Mouse (Mus musculus) embryo, embryonic 11 days (tissue): ENCODE data around the gene Prex1.

Source experiments
- DNase-seq: peaks from one replicate; pipeline ENCODE4 v3.0.0-alpha.2; 2015

Gene Prex1

GRCm38 (mm10) chr2:166720416-166720815 is 6.8 kb upstream of the Prex1 start:
- no peak for DNase-seq

GRCm38 (mm10) chr2:166719930-166720305 is 6.3 kb upstream of the Prex1 start:
- DNase-seq, result no peak

- no peak for DNase-seq
Observed at GRCm38 (mm10) chr2:166719301-166719929, 5.8 kb upstream of the Prex1 start.

GRCm38 (mm10) chr2:166716067-166716466 is 2.4 kb upstream of the Prex1 start:
- no peak for DNase-seq

GRCm38 (mm10) chr2:166714427-166714699 is 731 bp upstream of the Prex1 start:
- DNase-seq, result no peak

GRCm38 (mm10) chr2:166712801-166713689 is 587 bp downstream of the Prex1 start:
- peak; percentile 72 for DNase-seq

GRCm38 (mm10) chr2:166712310-166712709 is 1.3 kb downstream of the Prex1 start:
- DNase-seq, result peak; percentile 44

- peak; percentile 57 for DNase-seq
Observed at GRCm38 (mm10) chr2:166711681-166712132, 1.9 kb downstream of the Prex1 start.

GRCm38 (mm10) chr2:166709883-166710282 is 3.7 kb downstream of the Prex1 start:
- no peak for DNase-seq

- DNase-seq, result no peak
Observed at GRCm38 (mm10) chr2:166708304-166708703, 5.3 kb downstream of the Prex1 start.

- DNase-seq, result no peak
Observed at GRCm38 (mm10) chr2:166706526-166706925, 7.1 kb downstream of the Prex1 start.

- no peak for DNase-seq
Observed at GRCm38 (mm10) chr2:166703491-166703890, 10.1 kb downstream of the Prex1 start.

- no peak for DNase-seq
Observed at GRCm38 (mm10) chr2:166702113-166702445, 11.6 kb downstream of the Prex1 start.

- no peak for DNase-seq
Observed at GRCm38 (mm10) chr2:166701248-166702112, 12.2 kb downstream of the Prex1 start.

GRCm38 (mm10) chr2:166700732-166701131 is 12.9 kb downstream of the Prex1 start:
- DNase-seq, result no peak

GRCm38 (mm10) chr2:166700116-166700515 is 13.5 kb downstream of the Prex1 start:
- DNase-seq, result no peak

GRCm38 (mm10) chr2:166699552-166699951 is 14.1 kb downstream of the Prex1 start:
- no peak for DNase-seq

GRCm38 (mm10) chr2:166694616-166695015 is 19.0 kb downstream of the Prex1 start:
- no peak for DNase-seq

- no peak for DNase-seq
Observed at GRCm38 (mm10) chr2:166693394-166693793, 20.2 kb downstream of the Prex1 start.

GRCm38 (mm10) chr2:166691602-166692509 is 21.8 kb downstream of the Prex1 start:
- peak; percentile 51 for DNase-seq

- DNase-seq, result peak; percentile 49
Observed at GRCm38 (mm10) chr2:166686917-166687316, 26.7 kb downstream of the Prex1 start.

- no peak for DNase-seq
Observed at GRCm38 (mm10) chr2:166685824-166686223, 27.8 kb downstream of the Prex1 start.
